Mouse (Mus musculus) limb, embryonic 15.5 days (tissue): ENCODE results near the gene Selenom. TPM values are rescaled to one million over a fixed set of nuclear protein-coding genes. Genes with fewer than 3 reads are reported as not detected.

Experiments
- ATAC-seq: fragments of 200-750 bp; cut with Nextera tagmentation; 2 replicates; pipeline ENCODE4 v1.8.0; 2017; ENCODE audit warnings: low read depth, moderate TSS enrichment; ENCODE audit not compliant: insufficient number of reproducible peaks, low FRiP score, low TSS enrichment
- H3K27ac ChIP-seq: fragments of 300-500 bp; sonication (generic); 2 replicates; pipeline ENCODE4 v1.5.1; 2015; ENCODE audit warnings: moderate library complexity, mild to moderate bottlenecking, inconsistent platforms
- H3K27me3 ChIP-seq: fragments of 300-500 bp; sonication (generic); 2 replicates; pipeline ENCODE4 v1.6.1; 2015; ENCODE audit warnings: inconsistent platforms
- H3K36me3 ChIP-seq: fragments of 300-500 bp; sonication (generic); 2 replicates; pipeline ENCODE4 v1.6.1; 2015; ENCODE audit warnings: inconsistent platforms
- H3K4me1 ChIP-seq: fragments of 300-500 bp; sonication (generic); 2 replicates; pipeline ENCODE4 v1.6.1; 2015; ENCODE audit warnings: inconsistent platforms
- H3K4me2 ChIP-seq: fragments of 300-500 bp; sonication (generic); 2 replicates; pipeline ENCODE4 v1.6.1; 2015; ENCODE audit warnings: mild to moderate bottlenecking, inconsistent platforms
- H3K4me3 ChIP-seq: fragments of 300-500 bp; sonication (generic); 2 replicates; pipeline ENCODE4 v1.5.1; 2015; ENCODE audit warnings: mild to moderate bottlenecking, inconsistent platforms
- H3K9ac ChIP-seq: fragments of 300-500 bp; sonication (generic); 2 replicates; pipeline ENCODE4 v1.6.1; 2015; ENCODE audit warnings: inconsistent platforms
- H3K9me3 ChIP-seq: fragments of 300-500 bp; sonication (generic); 2 replicates; pipeline ENCODE4 v1.6.1; 2016; ENCODE audit warnings: inconsistent platforms
- WGBS: fragments of 180-500 bp; shearing (Covaris S2); methylation state at CpG from one replicate; pipeline ENCODE4 v1.1.7; 2015; 5-methylcytosine and 5-hydroxymethylcytosine counted together
- polyA plus RNA-seq: library from polyadenylated mRNA; unstranded; fragments of >200 nt; fragmentation: Nextera tagmentation; extraction: Ambion mirVana; gene quantifications from 2 replicates; pipeline ENCODE4 v1.2.1, GENCODE M21; 2015

Selenom gene
- polyA plus RNA-seq, 1 experiment from 2014 or later: 215 TPM

- WGBS: 84% methylated on average over 7 of the region's 7 CpGs
- no peak for ATAC-seq
Measured at GRCm38 (mm10) chr11:3523840-3524582, 9.5 kb downstream of the Selenom start.

DNA sequence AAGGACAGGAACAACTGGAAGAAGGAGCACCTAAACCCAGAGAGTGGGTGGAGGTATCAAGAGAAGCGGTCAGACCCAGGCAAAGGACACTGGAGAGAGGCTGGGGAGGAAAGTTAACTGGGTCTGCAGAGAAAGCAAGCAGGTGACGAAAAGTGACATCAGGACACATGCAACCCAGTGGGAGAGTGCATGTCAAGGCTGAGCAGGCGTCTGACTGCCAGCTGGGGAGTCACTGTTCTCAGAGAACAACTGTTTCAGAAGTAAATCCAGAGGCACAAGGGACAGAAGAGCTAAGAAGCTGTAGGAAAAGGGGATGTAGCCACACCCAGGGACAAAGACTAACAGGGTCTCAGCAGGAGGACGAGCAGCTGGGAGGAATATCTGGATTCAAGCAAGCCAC lies 11.1 kb downstream of the Selenom start:
- Histone ChIP-seq H3K27me3 (no peaks in the 10 kb centered on the region), H3K36me3 (peaks cover 100% of the 10 kb centered on the region), H3K4me2 (no peak overlapping the region), H3K9ac (no peak overlapping the region), H3K4me3 (no peak overlapping the region), H3K27ac (no peak overlapping the region), H3K9me3 (no peaks in the 10 kb centered on the region), H3K4me1 (no peaks in the 10 kb centered on the region)
- no peak for ATAC-seq
- WGBS: 86% methylated on average over 4 of the region's 4 CpGs

More at GRCm38 (mm10) chr11:3523840-3524582, 9.5 kb downstream of the Selenom start:
- Histone ChIP-seq H3K4me2 (no peak overlapping the region), H3K9ac (no peak overlapping the region), H3K27me3 (no peaks in the 10 kb centered on the region), H3K27ac (no peak overlapping the region), H3K4me3 (no peak overlapping the region), H3K9me3 (no peaks in the 10 kb centered on the region), H3K36me3 (peaks cover 100% of the 10 kb centered on the region), H3K4me1 (no peaks in the 10 kb centered on the region)

- 80% methylated on average over 9 of the region's 9 CpGs for whole genome bisulfite sequencing
- no peaks in the 10 kb centered on the region for H3K4me1 ChIP-seq
- no peaks in the 10 kb centered on the region for H3K9me3 ChIP-seq
- no peaks in the 10 kb centered on the region for H3K27me3 ChIP-seq
- no peak overlapping the region for H3K27ac ChIP-seq
- H3K36me3 ChIP-seq: peaks cover 100% of the 10 kb centered on the region
- H3K4me3 ChIP-seq: no peak overlapping the region
- no peak overlapping the region for H3K4me2 ChIP-seq
- no peak overlapping the region for H3K9ac ChIP-seq
- ATAC-seq: no peak
Measured at GRCm38 (mm10) chr11:3526207-3526606, 11.7 kb downstream of the Selenom start.

- no peak overlapping the region for H3K4me2 ChIP-seq
- ATAC-seq: no peak
- no peaks in the 10 kb centered on the region for H3K4me1 ChIP-seq
- 87% methylated on average over 24 of the region's 24 CpGs for whole genome bisulfite sequencing
- H3K27me3 ChIP-seq: no peaks in the 10 kb centered on the region
- H3K36me3 ChIP-seq: peaks cover 100% of the 10 kb centered on the region
- no peak overlapping the region for H3K9ac ChIP-seq
- H3K27ac ChIP-seq: peak overlapping the region; percentile 39; the same call in 1 of the 2 replicates
- H3K4me3 ChIP-seq: no peak overlapping the region
- H3K9me3 ChIP-seq: no peaks in the 10 kb centered on the region
Measured at GRCm38 (mm10) chr11:3526979-3527738, 12.7 kb downstream of the Selenom start.

DNA sequence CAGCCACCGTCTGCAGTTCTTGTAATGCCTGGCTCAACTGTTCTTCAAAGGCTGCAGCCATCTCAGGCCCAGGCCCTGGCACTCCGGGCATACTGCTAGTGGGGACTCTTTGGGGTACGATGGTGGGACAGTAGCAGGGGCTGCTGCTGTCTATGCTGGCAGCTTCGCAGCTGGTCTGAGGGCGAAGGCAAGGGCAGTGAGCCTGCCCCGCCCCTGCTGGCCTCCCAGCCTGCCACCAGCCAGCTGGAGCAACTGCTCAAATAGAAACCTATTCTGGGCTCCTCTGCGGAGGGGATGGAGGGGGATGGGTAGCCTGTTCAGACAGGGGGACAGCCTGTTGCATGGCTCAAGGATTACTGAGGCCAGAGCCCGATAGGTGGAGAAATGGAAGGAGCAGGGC lies 13.3 kb downstream of the Selenom start:
- Histone ChIP-seq H3K9ac (no peak overlapping the region), H3K4me1 (no peaks in the 10 kb centered on the region), H3K9me3 (no peaks in the 10 kb centered on the region), H3K4me2 (no peak overlapping the region), H3K27ac (peak overlapping the region; percentile 39; the same call in 1 of the 2 replicates), H3K36me3 (peaks cover 100% of the 10 kb centered on the region), H3K27me3 (no peaks in the 10 kb centered on the region), H3K4me3 (no peak overlapping the region)
- 85% methylated on average over 8 of the region's 8 CpGs for WGBS
- ATAC-seq: no peak

GRCm38 (mm10) chr11:3528208-3528607 lies 13.7 kb downstream of the Selenom start:
- ATAC-seq: no peak
- Histone ChIP-seq H3K36me3 (peaks cover 100% of the 10 kb centered on the region), H3K9ac (no peak overlapping the region), H3K27me3 (no peaks in the 10 kb centered on the region), H3K9me3 (no peaks in the 10 kb centered on the region), H3K27ac (no peak overlapping the region), H3K4me2 (no peak overlapping the region), H3K4me1 (no peaks in the 10 kb centered on the region), H3K4me3 (no peak overlapping the region)
- WGBS: 89% methylated on average over 6 of the region's 6 CpGs

GRCm38 (mm10) chr11:3529476-3530252 lies 15.2 kb downstream of the Selenom start:
- peaks cover 99% of the 10 kb centered on the region for H3K36me3 ChIP-seq
- no peak overlapping the region for H3K27ac ChIP-seq
- no peaks in the 10 kb centered on the region for H3K27me3 ChIP-seq
- 81% methylated on average over 20 of the region's 20 CpGs for WGBS
- H3K4me3 ChIP-seq: no peak overlapping the region
- H3K4me2 ChIP-seq: no peak overlapping the region
- H3K4me1 ChIP-seq: 0 out of 2 replicates have a peak, but pooled peaks cover 1% of the 10 kb centered on the region
- H3K9ac ChIP-seq: no peak overlapping the region
- ATAC-seq: no peak
- no peaks in the 10 kb centered on the region for H3K9me3 ChIP-seq

- Histone ChIP-seq H3K9ac (no peak overlapping the region), H3K4me3 (no peak overlapping the region), H3K27ac (no peak overlapping the region), H3K27me3 (no peaks in the 10 kb centered on the region), H3K36me3 (peaks cover 92% of the 10 kb centered on the region), H3K4me2 (no peak overlapping the region), H3K4me1 (peaks cover 8% of the 10 kb centered on the region), H3K9me3 (no peaks in the 10 kb centered on the region)
- ATAC-seq: no peak
- WGBS: 89% methylated on average over 3 of the region's 3 CpGs
Measured at GRCm38 (mm10) chr11:3530731-3531130, 16.2 kb downstream of the Selenom start.

GRCm38 (mm10) chr11:3531634-3532033 lies 17.1 kb downstream of the Selenom start:
- H3K4me1 ChIP-seq: peaks cover 17% of the 10 kb centered on the region
- H3K27ac ChIP-seq: no peak overlapping the region
- H3K9me3 ChIP-seq: no peaks in the 10 kb centered on the region
- H3K4me2 ChIP-seq: no peak overlapping the region
- H3K36me3 ChIP-seq: peaks cover 83% of the 10 kb centered on the region
- 85% methylated on average over 6 of the region's 6 CpGs for WGBS
- H3K27me3 ChIP-seq: no peaks in the 10 kb centered on the region
- no peak overlapping the region for H3K9ac ChIP-seq
- ATAC-seq: no peak
- no peak overlapping the region for H3K4me3 ChIP-seq

- Histone ChIP-seq H3K4me1 (peaks cover 24% of the 10 kb centered on the region), H3K27me3 (no peaks in the 10 kb centered on the region), H3K9me3 (no peaks in the 10 kb centered on the region), H3K27ac (no peak overlapping the region), H3K36me3 (peaks cover 76% of the 10 kb centered on the region), H3K9ac (no peak overlapping the region), H3K4me2 (no peak overlapping the region), H3K4me3 (no peak overlapping the region)
- 92% methylated on average over 16 of the region's 16 CpGs for WGBS
- ATAC-seq: no peak
Measured at GRCm38 (mm10) chr11:3532101-3532931, 17.8 kb downstream of the Selenom start.

DNA sequence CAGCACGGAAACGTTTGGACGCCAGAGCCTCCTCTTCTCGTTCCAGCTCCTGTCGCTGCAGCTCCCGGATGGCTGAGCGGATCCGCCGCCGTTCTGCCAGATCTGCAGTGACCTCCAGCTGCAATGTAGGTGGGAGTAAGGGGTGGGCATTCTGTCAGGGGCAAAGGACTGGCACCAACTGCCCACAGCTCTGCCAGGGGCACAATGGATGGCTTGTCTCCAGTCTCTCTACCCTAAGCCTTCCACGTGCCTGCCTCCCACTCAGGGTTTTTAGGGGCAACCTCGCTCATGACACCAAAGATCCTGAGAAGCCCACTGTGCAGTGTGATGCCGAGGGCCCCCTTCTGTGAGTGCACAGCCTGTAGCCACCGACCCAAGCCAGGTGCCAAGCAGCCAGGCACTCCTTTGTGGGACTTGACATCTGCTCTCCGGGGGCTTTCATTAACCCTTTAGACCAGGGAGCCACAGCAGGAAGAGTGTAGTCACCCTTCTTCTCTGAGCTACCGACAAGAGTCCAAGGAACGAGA lies 19.0 kb downstream of the Selenom start:
- 91% methylated on average over 17 of the region's 17 CpGs for WGBS
- peaks cover 65% of the 10 kb centered on the region for H3K36me3 ChIP-seq
- ATAC-seq: no peak
- peak overlapping the region; percentile 2; the same call in 1 of the 2 replicates for H3K9ac ChIP-seq
- no peak overlapping the region for H3K27ac ChIP-seq
- H3K4me3 ChIP-seq: no peak overlapping the region
- H3K4me1 ChIP-seq: peaks cover 35% of the 10 kb centered on the region
- no peaks in the 10 kb centered on the region for H3K27me3 ChIP-seq
- H3K4me2 ChIP-seq: no peak overlapping the region
- H3K9me3 ChIP-seq: no peaks in the 10 kb centered on the region
